Mouse (Mus musculus): Measurements from ENCODE around the gene 6430548M08Rik. TPM values are rescaled to one million over a fixed set of nuclear protein-coding genes. Genes with fewer than 3 reads are reported as not detected.

6430548M08Rik gene
- polyA plus RNA-seq, 1 experiment from 2014 or later, result 8.5 TPM

DNA sequence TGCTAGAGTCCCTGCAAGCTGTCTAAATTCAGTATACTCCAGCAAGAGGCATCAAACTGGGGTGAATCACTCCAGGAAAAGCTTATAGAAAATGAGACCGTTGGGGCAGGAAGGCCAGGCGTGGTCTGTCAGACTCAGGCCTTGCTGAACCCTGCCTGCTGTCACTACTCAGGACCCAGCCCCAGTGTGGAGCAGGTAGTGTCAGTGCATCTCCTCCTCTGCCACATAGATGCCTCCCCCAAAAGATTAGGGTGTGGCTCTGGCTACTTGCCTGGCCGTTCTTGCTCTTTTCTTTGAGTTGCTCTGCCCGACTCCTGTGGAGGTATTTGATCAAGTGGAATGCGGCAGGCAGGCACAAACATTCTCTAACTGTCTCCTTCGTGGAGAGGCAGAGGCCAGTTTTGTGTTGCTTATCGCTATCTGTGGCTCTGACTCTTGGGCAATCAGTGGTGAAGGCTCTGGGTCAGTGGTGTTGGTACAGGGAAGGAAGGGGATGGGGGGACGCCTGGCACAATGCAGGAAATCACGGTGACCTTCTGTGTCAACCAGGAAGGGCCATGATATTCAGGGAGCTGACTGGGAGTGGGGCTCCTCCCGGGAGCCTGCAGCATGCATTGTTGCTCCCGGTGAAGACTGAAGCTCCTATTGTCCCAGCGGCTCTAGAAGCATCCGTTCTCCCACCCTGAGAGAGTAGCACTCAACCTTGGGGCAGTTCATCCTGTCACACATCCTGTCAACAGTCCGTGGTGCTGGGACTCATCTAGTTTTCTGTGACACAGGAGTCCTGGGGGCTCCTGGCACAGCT lies 12.6 kb downstream of the 6430548M08Rik start:
- WGBS, result 16% methylated on average over 14 of the region's 14 CpGs
- Histone ChIP-seq H3K9me3 (ENCODE audit: control insufficient read depth, low read length) (no peaks in the 10 kb centered on the region), H3K9ac (ENCODE audit: low read length) (no peak overlapping the region), H3K27me3 (ENCODE audit: control insufficient read depth, insufficient read depth, low read depth, low read length) (no peaks in the 10 kb centered on the region), H3K4me1 (replicated peaks; ENCODE audit: control insufficient read depth, insufficient read depth, low read length) (peaks cover 13% of the 10 kb centered on the region), H3K27ac (ENCODE audit: low read length) (peak overlapping the region; percentile 80), H3K4me2 (ENCODE audit: low read depth, low read length) (peak overlapping the region; percentile 5; the same call in 1 of the 2 replicates), H3K36me3 (ENCODE audit: control insufficient read depth, insufficient read depth, low read length) (no peaks in the 10 kb centered on the region), H3K4me3 (ENCODE audit: low read length) (no peak overlapping the region)
- peak; percentile 81 for ATAC-seq (ENCODE audit: low read depth)

DNA sequence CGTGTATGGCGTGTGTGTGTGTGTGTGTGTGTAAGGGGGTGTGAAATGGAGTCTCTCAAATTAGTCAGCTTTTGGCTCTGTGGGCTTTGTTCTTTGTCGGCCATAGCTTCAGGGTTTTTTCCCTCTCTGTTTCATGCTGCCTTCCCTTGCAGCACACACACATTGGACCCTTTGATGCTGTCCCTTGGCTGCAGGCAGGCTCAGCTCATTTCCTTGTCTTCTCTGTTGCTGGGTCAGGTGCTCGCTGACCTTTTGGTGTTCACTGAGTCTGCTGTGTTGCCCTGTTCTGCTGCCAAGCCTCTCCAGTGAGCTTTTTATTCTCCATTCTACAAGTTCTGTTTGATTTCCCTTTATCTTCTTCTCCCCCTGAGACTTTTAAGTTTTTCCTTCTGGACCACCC lies 15.6 kb downstream of the 6430548M08Rik start:
- 67% methylated on average over 4 of the region's 4 CpGs for WGBS
- peaks cover 13% of the 10 kb centered on the region for H3K4me1 ChIP-seq (replicated peaks; ENCODE audit: control insufficient read depth, insufficient read depth, low read length)

DNA sequence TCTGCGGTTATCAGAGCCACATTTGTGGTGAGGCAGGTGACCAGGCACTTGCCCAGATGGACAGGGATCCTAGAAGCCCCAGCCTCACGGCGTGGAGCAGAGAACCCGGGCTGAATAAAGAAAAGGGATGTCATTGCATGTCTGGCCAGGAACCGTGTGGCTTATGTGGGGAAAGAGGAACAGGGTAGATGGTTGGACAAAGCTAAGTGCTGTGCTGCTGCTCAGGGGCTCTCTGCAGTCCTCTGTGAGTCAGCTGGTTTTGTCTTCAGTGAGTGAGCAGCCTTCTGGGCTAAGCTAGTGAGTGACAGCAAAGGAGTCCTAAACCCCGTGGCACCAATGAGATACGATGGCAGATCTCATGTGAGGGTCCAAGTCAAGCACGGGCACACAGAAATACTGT lies 17.2 kb downstream of the 6430548M08Rik start:
- Histone ChIP-seq H3K36me3 (ENCODE audit: control insufficient read depth, insufficient read depth, low read length) (no peaks in the 10 kb centered on the region), H3K4me2 (ENCODE audit: low read depth, low read length) (no peak overlapping the region)
- 76% methylated on average over 8 of the region's 8 CpGs for WGBS

More for the DNA sequence above, 15.6 kb downstream of the 6430548M08Rik start:
- no peak for ATAC-seq (ENCODE audit: low read depth)
- Histone ChIP-seq H3K27me3 (ENCODE audit: control insufficient read depth, insufficient read depth, low read depth, low read length) (no peaks in the 10 kb centered on the region), H3K9me3 (ENCODE audit: control insufficient read depth, low read length) (no peaks in the 10 kb centered on the region), H3K4me3 (ENCODE audit: low read length) (no peak overlapping the region), H3K9ac (ENCODE audit: low read length) (no peak overlapping the region), H3K36me3 (ENCODE audit: control insufficient read depth, insufficient read depth, low read length) (no peaks in the 10 kb centered on the region), H3K4me2 (ENCODE audit: low read depth, low read length) (no peak overlapping the region), H3K27ac (ENCODE audit: low read length) (no peak overlapping the region)

DNA sequence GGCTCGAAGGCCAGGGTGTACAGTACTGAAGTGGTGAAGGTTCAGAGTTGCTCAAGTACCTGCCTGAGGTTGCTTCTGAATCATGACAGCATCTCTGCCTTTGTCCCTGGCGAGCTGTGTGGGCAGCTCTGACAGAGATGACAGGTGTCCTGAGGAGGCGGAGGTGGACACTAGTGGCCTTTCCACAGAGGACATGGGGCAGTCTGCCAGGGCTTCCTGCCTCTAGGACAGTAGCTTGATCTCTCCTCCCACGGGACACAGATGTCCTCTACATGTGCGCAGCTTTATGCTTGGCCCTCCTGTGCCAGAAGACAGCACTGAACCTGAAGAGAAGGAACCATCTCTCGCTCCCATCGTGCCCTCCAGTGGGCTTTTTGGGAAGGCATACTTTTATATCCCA lies 19.2 kb downstream of the 6430548M08Rik start:
- H3K4me1 ChIP-seq (replicated peaks; ENCODE audit: control insufficient read depth, insufficient read depth, low read length), result peaks cover 3% of the 10 kb centered on the region; the same call in 1 of the 2 replicates
- ATAC-seq (ENCODE audit: low read depth), result no peak
- H3K9ac ChIP-seq (ENCODE audit: low read length), result no peak overlapping the region
- H3K4me2 ChIP-seq (ENCODE audit: low read depth, low read length), result no peak overlapping the region
- H3K4me3 ChIP-seq (ENCODE audit: low read length), result no peak overlapping the region
- peaks cover 6% of the 10 kb centered on the region for H3K27me3 ChIP-seq (ENCODE audit: control insufficient read depth, insufficient read depth, low read depth, low read length)
- no peak overlapping the region for H3K27ac ChIP-seq (ENCODE audit: low read length)
- H3K36me3 ChIP-seq (ENCODE audit: control insufficient read depth, insufficient read depth, low read length), result no peaks in the 10 kb centered on the region
- no peaks in the 10 kb centered on the region for H3K9me3 ChIP-seq (ENCODE audit: control insufficient read depth, low read length)
- 72% methylated on average over 7 of the region's 7 CpGs for WGBS

More for the DNA sequence above, 17.2 kb downstream of the 6430548M08Rik start:
- no peaks in the 10 kb centered on the region for H3K27me3 ChIP-seq (ENCODE audit: control insufficient read depth, insufficient read depth, low read depth, low read length)
- no peak overlapping the region for H3K4me3 ChIP-seq (ENCODE audit: low read length)
- no peaks in the 10 kb centered on the region for H3K9me3 ChIP-seq (ENCODE audit: control insufficient read depth, low read length)
- no peak overlapping the region for H3K27ac ChIP-seq (ENCODE audit: low read length)
- no peak for ATAC-seq (ENCODE audit: low read depth)
- no peak overlapping the region for H3K9ac ChIP-seq (ENCODE audit: low read length)
- peaks cover 8% of the 10 kb centered on the region; the same call in 1 of the 2 replicates for H3K4me1 ChIP-seq (replicated peaks; ENCODE audit: control insufficient read depth, insufficient read depth, low read length)

DNA sequence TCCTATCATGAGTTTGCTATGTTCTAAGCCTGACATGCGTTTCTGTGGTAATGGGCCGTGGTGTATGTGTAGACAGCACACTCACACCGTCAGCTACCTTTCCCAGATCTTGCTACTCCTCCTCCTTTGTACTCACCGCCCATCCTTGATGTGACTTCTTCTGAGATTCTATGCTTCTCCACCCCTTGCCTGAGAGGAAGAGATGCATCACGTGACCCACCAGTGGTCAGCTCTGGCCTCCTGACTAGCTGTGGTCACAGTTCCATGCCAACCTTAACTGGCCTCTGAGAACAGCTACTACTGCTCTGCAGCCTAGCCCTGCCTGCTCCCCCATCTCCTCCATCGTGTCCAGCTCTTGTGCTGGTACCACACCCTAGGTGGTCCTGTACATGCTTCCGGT lies 21.7 kb downstream of the 6430548M08Rik start:
- ATAC-seq (ENCODE audit: low read depth), result no peak
- Histone ChIP-seq H3K27me3 (ENCODE audit: control insufficient read depth, insufficient read depth, low read depth, low read length) (peaks cover 16% of the 10 kb centered on the region), H3K4me3 (ENCODE audit: low read length) (no peak overlapping the region), H3K9me3 (ENCODE audit: control insufficient read depth, low read length) (no peaks in the 10 kb centered on the region), H3K9ac (ENCODE audit: low read length) (no peak overlapping the region), H3K27ac (ENCODE audit: low read length) (no peak overlapping the region), H3K4me2 (ENCODE audit: low read depth, low read length) (no peak overlapping the region), H3K4me1 (replicated peaks; ENCODE audit: control insufficient read depth, insufficient read depth, low read length) (peaks cover 6% of the 10 kb centered on the region; the same call in 1 of the 2 replicates), H3K36me3 (ENCODE audit: control insufficient read depth, insufficient read depth, low read length) (no peaks in the 10 kb centered on the region)
- WGBS, result 82% methylated on average over 7 of the region's 7 CpGs

DNA sequence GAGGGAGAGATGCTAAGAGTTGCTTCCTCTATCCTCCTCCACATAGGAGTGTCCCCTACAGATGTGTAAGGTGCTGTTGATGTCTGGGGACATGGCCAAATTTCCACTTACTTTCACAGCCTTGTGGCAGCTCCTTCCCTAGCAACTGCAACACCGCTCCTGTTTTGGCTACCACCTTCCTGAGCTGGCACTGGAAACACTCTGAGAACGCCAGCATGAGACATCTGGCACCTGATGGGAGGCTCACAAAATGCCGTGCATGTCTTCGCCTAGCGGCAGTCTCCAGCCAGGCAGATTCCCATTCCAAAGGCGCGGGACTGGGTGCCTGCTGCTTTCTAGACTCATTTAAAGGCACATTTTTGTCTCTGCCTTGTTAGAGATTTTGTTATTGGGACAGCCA lies 22.7 kb downstream of the 6430548M08Rik start:
- H3K4me3 ChIP-seq (ENCODE audit: low read length), result no peak overlapping the region
- no peak overlapping the region for H3K27ac ChIP-seq (ENCODE audit: low read length)
- 54% methylated on average over 7 of the region's 7 CpGs for WGBS
- peaks cover 16% of the 10 kb centered on the region for H3K27me3 ChIP-seq (ENCODE audit: control insufficient read depth, insufficient read depth, low read depth, low read length)
- ATAC-seq (ENCODE audit: low read depth), result no peak
- peaks cover 12% of the 10 kb centered on the region; the same call in 1 of the 2 replicates for H3K4me1 ChIP-seq (replicated peaks; ENCODE audit: control insufficient read depth, insufficient read depth, low read length)
- no peaks in the 10 kb centered on the region for H3K9me3 ChIP-seq (ENCODE audit: control insufficient read depth, low read length)
- H3K4me2 ChIP-seq (ENCODE audit: low read depth, low read length), result no peak overlapping the region
- H3K9ac ChIP-seq (ENCODE audit: low read length), result no peak overlapping the region
- no peaks in the 10 kb centered on the region for H3K36me3 ChIP-seq (ENCODE audit: control insufficient read depth, insufficient read depth, low read length)

DNA sequence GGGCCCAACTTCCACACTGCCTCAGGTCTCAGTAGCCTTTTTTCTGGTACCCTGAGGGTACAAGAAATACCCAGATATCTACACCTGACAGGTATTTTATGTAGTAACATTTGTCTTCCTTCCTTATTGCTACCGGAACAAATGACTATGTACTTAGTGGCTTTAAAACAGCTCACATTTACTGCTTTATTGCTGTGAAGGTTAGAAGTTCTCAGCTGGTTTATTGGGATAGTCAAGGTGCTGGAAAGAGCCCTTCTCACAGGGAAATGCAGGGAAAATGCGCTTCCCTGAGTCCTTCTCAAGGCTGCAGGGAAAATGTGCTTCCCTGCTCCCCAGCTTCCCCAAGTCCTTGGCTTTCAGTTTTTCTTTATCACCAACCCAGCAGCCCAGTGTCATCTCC lies 25.0 kb downstream of the 6430548M08Rik start:
- 82% methylated on average over 2 of the region's 2 CpGs for WGBS
- no peak overlapping the region for H3K27ac ChIP-seq (ENCODE audit: low read length)
- H3K9me3 ChIP-seq (ENCODE audit: control insufficient read depth, low read length), result no peaks in the 10 kb centered on the region
- ATAC-seq (ENCODE audit: low read depth), result no peak
- peaks cover 20% of the 10 kb centered on the region for H3K27me3 ChIP-seq (ENCODE audit: control insufficient read depth, insufficient read depth, low read depth, low read length)
- peaks cover 12% of the 10 kb centered on the region; the same call in 1 of the 2 replicates for H3K4me1 ChIP-seq (replicated peaks; ENCODE audit: control insufficient read depth, insufficient read depth, low read length)
- no peaks in the 10 kb centered on the region for H3K36me3 ChIP-seq (ENCODE audit: control insufficient read depth, insufficient read depth, low read length)
- no peak overlapping the region for H3K4me2 ChIP-seq (ENCODE audit: low read depth, low read length)
- H3K9ac ChIP-seq (ENCODE audit: low read length), result no peak overlapping the region
- H3K4me3 ChIP-seq (ENCODE audit: low read length), result no peak overlapping the region

DNA sequence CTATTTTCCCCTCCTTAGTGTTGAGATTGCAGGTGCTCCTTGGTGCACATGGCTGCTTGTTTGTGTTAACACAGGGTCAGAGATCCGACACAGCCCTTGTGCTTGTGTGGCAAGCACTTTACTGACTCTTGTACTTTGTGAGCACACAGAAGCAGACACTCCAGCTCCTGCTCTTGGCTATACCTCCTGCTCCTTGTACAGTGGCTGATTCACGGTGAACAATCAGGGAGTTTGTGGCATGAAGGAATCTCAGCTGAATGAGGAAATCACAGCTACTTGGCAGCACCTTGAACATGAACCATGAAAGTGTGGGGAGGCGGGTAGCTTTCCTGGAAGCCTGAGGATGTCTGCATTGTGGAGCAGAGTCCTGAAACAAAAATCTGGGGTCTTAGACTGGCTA lies 26.8 kb downstream of the 6430548M08Rik start:
- Histone ChIP-seq H3K27me3 (ENCODE audit: control insufficient read depth, insufficient read depth, low read depth, low read length) (peaks cover 20% of the 10 kb centered on the region), H3K4me1 (replicated peaks; ENCODE audit: control insufficient read depth, insufficient read depth, low read length) (peaks cover 12% of the 10 kb centered on the region; the same call in 1 of the 2 replicates)
- WGBS, result 39% methylated on average over 3 of the region's 3 CpGs

DNA sequence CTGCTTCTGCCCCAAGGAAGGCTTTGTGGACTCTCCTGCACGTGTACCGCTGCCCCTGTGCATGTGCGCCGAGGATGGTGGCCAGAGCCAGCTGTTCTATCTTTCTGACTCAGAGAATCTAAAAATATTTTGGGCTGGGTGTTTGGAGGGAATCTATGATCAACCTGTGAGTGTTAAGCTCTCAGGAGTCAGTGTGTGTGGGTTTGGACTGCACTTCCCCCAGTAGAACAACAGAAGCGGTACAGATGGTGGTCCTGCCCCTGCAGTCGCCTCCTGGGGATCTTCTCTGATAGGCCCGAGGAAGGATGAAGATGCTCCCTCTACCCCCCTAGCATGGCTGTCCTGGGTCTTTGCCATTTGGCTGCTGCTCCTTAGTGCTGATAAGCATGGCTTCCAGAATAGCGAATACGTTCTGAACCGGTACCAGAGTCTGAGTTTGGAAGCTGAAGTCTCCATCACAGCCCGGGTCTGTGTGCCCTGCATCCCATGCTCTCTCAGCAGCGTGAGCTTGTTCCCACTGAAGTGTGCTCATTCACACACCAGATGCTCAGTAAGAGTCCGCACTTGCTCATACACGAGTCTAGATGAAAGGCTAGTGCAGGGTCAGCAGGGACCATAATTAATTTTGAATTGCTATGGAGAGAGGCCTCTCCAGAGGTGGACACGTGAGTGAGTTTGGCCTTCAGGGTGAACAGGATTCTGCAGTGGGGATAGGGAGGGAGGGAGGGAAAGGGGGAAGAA lies 30.1 kb downstream of the 6430548M08Rik start:
- H3K4me3 ChIP-seq (ENCODE audit: low read length), result no peak overlapping the region
- no peaks in the 10 kb centered on the region for H3K9me3 ChIP-seq (ENCODE audit: control insufficient read depth, low read length)
- WGBS, result 54% methylated on average over 15 of the region's 15 CpGs
- peaks cover 6% of the 10 kb centered on the region; the same call in 1 of the 2 replicates for H3K27me3 ChIP-seq (ENCODE audit: control insufficient read depth, insufficient read depth, low read depth, low read length)
- peaks cover 12% of the 10 kb centered on the region; the same call in 1 of the 2 replicates for H3K4me1 ChIP-seq (replicated peaks; ENCODE audit: control insufficient read depth, insufficient read depth, low read length)
- H3K4me2 ChIP-seq (ENCODE audit: low read depth, low read length), result no peak overlapping the region
- no peak for ATAC-seq (ENCODE audit: low read depth)
- H3K36me3 ChIP-seq (ENCODE audit: control insufficient read depth, insufficient read depth, low read length), result no peaks in the 10 kb centered on the region
- H3K9ac ChIP-seq (ENCODE audit: low read length), result no peak overlapping the region
- peak overlapping the region; percentile 77; the same call in 1 of the 2 replicates for H3K27ac ChIP-seq (ENCODE audit: low read length)

More for the DNA sequence above, 26.8 kb downstream of the 6430548M08Rik start:
- Histone ChIP-seq H3K4me3 (ENCODE audit: low read length) (no peak overlapping the region), H3K36me3 (ENCODE audit: control insufficient read depth, insufficient read depth, low read length) (no peaks in the 10 kb centered on the region), H3K4me2 (ENCODE audit: low read depth, low read length) (no peak overlapping the region), H3K27ac (ENCODE audit: low read length) (no peak overlapping the region), H3K9me3 (ENCODE audit: control insufficient read depth, low read length) (no peaks in the 10 kb centered on the region), H3K9ac (ENCODE audit: low read length) (no peak overlapping the region)
- peak; percentile 77 for ATAC-seq (ENCODE audit: low read depth)

Data from lung, embryonic 16.5 days (tissue).